Mouse (Mus musculus) midbrain, embryonic 14.5 days (tissue): Measurements from ENCODE around the gene Lcp1. TPM values are rescaled to one million over a fixed set of nuclear protein-coding genes. Genes with fewer than 3 reads are reported as not detected.

Source experiments
- ATAC-seq: fragments of 200-750 bp; cut with Nextera tagmentation; 2 replicates; pipeline ENCODE4 v1.8.0; 2017; ENCODE audit warnings: moderate number of reproducible peaks, moderate library complexity; ENCODE audit not compliant: low FRiP score, low TSS enrichment
- DNase-seq: peaks from one replicate; pipeline ENCODE4 v3.0.0-alpha.2; 2015
- H3K27ac ChIP-seq: fragments of 300-500 bp; sonication (generic); replicated peaks from 2 replicates; pipeline ENCODE4 v1.5.1; 2014; ENCODE audit warnings: mild to moderate bottlenecking, low read depth, low read length, moderate library complexity
- H3K27me3 ChIP-seq: fragments of 300-500 bp; sonication (generic); 2 replicates; pipeline ENCODE4 v1.6.1; 2014; ENCODE audit warnings: low read length, control low read depth, mixed read lengths; ENCODE audit not compliant: control insufficient read depth, insufficient read depth
- H3K36me3 ChIP-seq: fragments of 300-500 bp; sonication (generic); 2 replicates; pipeline ENCODE4 v1.6.1; 2014; ENCODE audit warnings: low read length, control low read depth; ENCODE audit not compliant: control insufficient read depth, insufficient read depth
- H3K4me1 ChIP-seq: fragments of 300-500 bp; sonication (generic); 2 replicates; pipeline ENCODE4 v1.6.1; 2014; ENCODE audit warnings: mild to moderate bottlenecking, antibody characterized with exemption, low read length, control low read depth; ENCODE audit not compliant: control insufficient read depth, insufficient read depth
- H3K4me2 ChIP-seq: fragments of 300-500 bp; sonication (generic); 2 replicates; pipeline ENCODE4 v1.6.1; 2014; ENCODE audit warnings: mild to moderate bottlenecking, low read length, moderate library complexity
- H3K4me3 ChIP-seq: fragments of 300-500 bp; sonication (generic); replicated peaks from 2 replicates; pipeline ENCODE4 v1.5.1; 2014; ENCODE audit warnings: low read depth, low read length
- H3K9ac ChIP-seq: fragments of 300-500 bp; sonication (generic); replicated peaks from 2 replicates; pipeline ENCODE4 v1.6.1; 2014; ENCODE audit warnings: mild to moderate bottlenecking, low read length, moderate library complexity
- H3K9me3 ChIP-seq: fragments of 300-500 bp; sonication (generic); 2 replicates; pipeline ENCODE4 v1.6.1; 2016; ENCODE audit warnings: low read length, control low read depth, mixed read lengths; ENCODE audit not compliant: control insufficient read depth
- WGBS: fragments of 180-500 bp; shearing (Covaris S2); extraction: QIAGEN DNeasy Blood & Tissue Kit; methylation state at CpG from one replicate; pipeline ENCODE4 v1.1.7; 2014; 5-methylcytosine and 5-hydroxymethylcytosine counted together
- polyA plus RNA-seq: library from polyadenylated mRNA; unstranded; fragments of >200 nt; fragmentation: Nextera tagmentation; extraction: Ambion mirVana; gene quantifications from 2 replicates; pipeline ENCODE4 v1.2.1, GENCODE M21; 2014

The Lcp1 gene
- polyA plus RNA-seq, 1 experiment from 2014 or later, result 19.0 TPM

- Histone ChIP-seq H3K4me2 (no peak overlapping the region), H3K36me3 (no peaks in the 10 kb centered on the region), H3K27me3 (no peaks in the 10 kb centered on the region), H3K9ac (no peak overlapping the region), H3K4me1 (no peaks in the 10 kb centered on the region), H3K27ac (no peak overlapping the region), H3K4me3 (no peak overlapping the region), H3K9me3 (no peaks in the 10 kb centered on the region)
- no peak for DNase-seq
- 92% methylated on average over 9 of the region's 9 CpGs for WGBS
- ATAC-seq, result no peak
These were observed 17.3 kb downstream of the Lcp1 start for GRCm38 (mm10) chr14:75148229-75148628.

- no peaks in the 10 kb centered on the region for H3K36me3 ChIP-seq
- DNase-seq (no peak), ATAC-seq (no peak)
- no peaks in the 10 kb centered on the region for H3K27me3 ChIP-seq
- no peak overlapping the region for H3K4me2 ChIP-seq
- no peaks in the 10 kb centered on the region for H3K9me3 ChIP-seq
- 85% methylated on average over 2 of the region's 2 CpGs for WGBS
- no peak overlapping the region for H3K4me3 ChIP-seq
- H3K4me1 ChIP-seq, result no peaks in the 10 kb centered on the region
- no peak overlapping the region for H3K27ac ChIP-seq
- H3K9ac ChIP-seq, result no peak overlapping the region
These were observed 19.8 kb downstream of the Lcp1 start for GRCm38 (mm10) chr14:75150653-75151052.

GRCm38 (mm10) chr14:75151146-75151545 is 20.2 kb downstream of the Lcp1 start:
- ATAC-seq, result no peak
- no peak for DNase-seq
- H3K4me2 ChIP-seq, result no peak overlapping the region
- no peaks in the 10 kb centered on the region for H3K9me3 ChIP-seq
- H3K9ac ChIP-seq, result no peak overlapping the region
- no peaks in the 10 kb centered on the region for H3K4me1 ChIP-seq
- H3K27ac ChIP-seq, result no peak overlapping the region
- H3K36me3 ChIP-seq, result no peaks in the 10 kb centered on the region
- H3K4me3 ChIP-seq, result no peak overlapping the region
- whole genome bisulfite sequencing, result 84% methylated on average over 3 of the region's 3 CpGs
- H3K27me3 ChIP-seq, result no peaks in the 10 kb centered on the region

- Histone ChIP-seq H3K9ac (no peak overlapping the region), H3K4me2 (no peak overlapping the region), H3K36me3 (no peaks in the 10 kb centered on the region), H3K9me3 (no peaks in the 10 kb centered on the region), H3K27ac (no peak overlapping the region), H3K4me3 (no peak overlapping the region), H3K4me1 (no peaks in the 10 kb centered on the region), H3K27me3 (no peaks in the 10 kb centered on the region)
- ATAC-seq, result no peak
- 83% methylated on average over 8 of the region's 8 CpGs for WGBS
- no peak for DNase-seq
These were observed 23.6 kb downstream of the Lcp1 start for GRCm38 (mm10) chr14:75154481-75154880.

- Histone ChIP-seq H3K4me3 (no peak overlapping the region), H3K9me3 (no peaks in the 10 kb centered on the region), H3K4me1 (no peaks in the 10 kb centered on the region), H3K4me2 (no peak overlapping the region), H3K27me3 (no peaks in the 10 kb centered on the region), H3K36me3 (no peaks in the 10 kb centered on the region), H3K27ac (no peak overlapping the region), H3K9ac (no peak overlapping the region)
- ATAC-seq (no peak), DNase-seq (no peak)
- 89% methylated on average over 2 of the region's 2 CpGs for WGBS
These were observed 28.5 kb downstream of the Lcp1 start for GRCm38 (mm10) chr14:75159375-75159774.

- no peaks in the 10 kb centered on the region for H3K9me3 ChIP-seq
- H3K27me3 ChIP-seq, result no peaks in the 10 kb centered on the region
- H3K4me1 ChIP-seq, result no peaks in the 10 kb centered on the region
- H3K36me3 ChIP-seq, result no peaks in the 10 kb centered on the region
- no peak for DNase-seq
- no peak for ATAC-seq
- no peak overlapping the region for H3K27ac ChIP-seq
- no peak overlapping the region for H3K4me2 ChIP-seq
- no peak overlapping the region for H3K9ac ChIP-seq
- H3K4me3 ChIP-seq, result no peak overlapping the region
- 89% methylated on average over 8 of the region's 8 CpGs for WGBS
These were observed 33.0 kb downstream of the Lcp1 start for GRCm38 (mm10) chr14:75163866-75164265.

- H3K4me1 ChIP-seq, result no peaks in the 10 kb centered on the region
- ATAC-seq, result no peak
- WGBS, result 94% methylated on average over 9 of the region's 9 CpGs
These were observed 33.4 kb downstream of the Lcp1 start for GRCm38 (mm10) chr14:75164345-75164744.

GRCm38 (mm10) chr14:75165574-75166131 is 34.8 kb downstream of the Lcp1 start:
- no peak overlapping the region for H3K4me2 ChIP-seq
- no peak overlapping the region for H3K9ac ChIP-seq
- ATAC-seq, result no peak
- DNase-seq, result no peak
- H3K27ac ChIP-seq, result no peak overlapping the region
- no peaks in the 10 kb centered on the region for H3K4me1 ChIP-seq
- WGBS, result 94% methylated on average over 2 of the region's 2 CpGs
- no peaks in the 10 kb centered on the region for H3K36me3 ChIP-seq
- no peaks in the 10 kb centered on the region for H3K27me3 ChIP-seq
- no peaks in the 10 kb centered on the region for H3K9me3 ChIP-seq
- no peak overlapping the region for H3K4me3 ChIP-seq

More at GRCm38 (mm10) chr14:75164345-75164744, 33.4 kb downstream of the Lcp1 start:
- no peaks in the 10 kb centered on the region for H3K36me3 ChIP-seq
- DNase-seq, result no peak
- no peak overlapping the region for H3K27ac ChIP-seq
- H3K9me3 ChIP-seq, result no peaks in the 10 kb centered on the region
- no peak overlapping the region for H3K4me2 ChIP-seq
- no peak overlapping the region for H3K9ac ChIP-seq
- H3K27me3 ChIP-seq, result no peaks in the 10 kb centered on the region
- no peak overlapping the region for H3K4me3 ChIP-seq

- DNase-seq (no peak), ATAC-seq (no peak)
- no peak overlapping the region for H3K27ac ChIP-seq
- H3K27me3 ChIP-seq, result no peaks in the 10 kb centered on the region
- H3K9me3 ChIP-seq, result no peaks in the 10 kb centered on the region
- H3K36me3 ChIP-seq, result no peaks in the 10 kb centered on the region
- no peak overlapping the region for H3K4me3 ChIP-seq
- H3K4me1 ChIP-seq, result no peaks in the 10 kb centered on the region
- WGBS, result 93% methylated on average over 3 of the region's 3 CpGs
- no peak overlapping the region for H3K4me2 ChIP-seq
- H3K9ac ChIP-seq, result no peak overlapping the region
These were observed 37.6 kb downstream of the Lcp1 start for GRCm38 (mm10) chr14:75168501-75168900.
